8 mouse cellular contexts compared by ENCODE assay signal in genomic region chr2:52073141-52073904, GRCm38 (mm10). TPM values are rescaled to one million over a fixed set of nuclear protein-coding genes. Genes with fewer than 3 reads are reported as not detected.
DNase-seq lines count a peak whose midpoint lies in the region; ATAC-seq and TF ChIP-seq lines count a peak whose summit lies in the region.

No protein-coding gene starts in this region.

- peak; percentile 61 for ATAC-seq in embryonic facial prominence, embryonic 11.5 days (replicated peaks; ENCODE audit: insufficient number of reproducible peaks, low FRiP score, low TSS enrichment, low read depth)
- peak; percentile 60; the same call in 1 of the 2 replicates for ATAC-seq in heart, embryonic 12.5 days (ENCODE audit: insufficient number of reproducible peaks, low FRiP score)
- no peak; the same call in 1 of the 2 replicates for ATAC-seq in limb, embryonic 13.5 days (ENCODE audit: low FRiP score, low read depth)
- peak; percentile 10; the same call in 1 of the 2 replicates for ATAC-seq in midbrain, embryonic 11.5 days (ENCODE audit: low FRiP score)

- no peak for DNase-seq in cerebellum, adult 2 months
- DNase-seq in cerebellum, adult 11-12 months = no peak
- DNase-seq in CH12.LX (ENCODE audit: extremely low read depth) = peak; percentile 22
- peak; percentile 42 for DNase-seq in embryonic facial prominence, embryonic 11.5 days (ENCODE audit: low spot score)
- DNase-seq in midbrain, embryonic 11.5 days (ENCODE audit: low spot score, missing footprints) = peak; percentile 93
- DNase-seq in thymus, adult 2 months = peak; percentile 49

- peaks cover 8% of the 10 kb centered on the region; the same call in 1 of the 2 replicates for H3K4me1 ChIP-seq in cerebellum, adult 2 months (ENCODE audit: control insufficient read depth, insufficient read depth, low read length)
- peaks cover 0 to 18% of the 10 kb centered on the region in 2 experiments; a peak in 2 of 4 replicates for H3K4me1 ChIP-seq in CH12.LX (ENCODE audit: control insufficient read depth in 1 of 2, insufficient read depth in 2 of 2)
- H3K4me1 ChIP-seq in embryonic facial prominence, embryonic 11.5 days (ENCODE audit: control insufficient read depth, insufficient read depth, low read length) = no peaks in the 10 kb centered on the region
- peaks cover 10% of the 10 kb centered on the region; the same call in 1 of the 2 replicates for H3K4me1 ChIP-seq in heart, embryonic 12.5 days (replicated peaks)
- H3K4me1 ChIP-seq in limb, embryonic 13.5 days = peaks cover 18% of the 10 kb centered on the region
- peaks cover 4% of the 10 kb centered on the region; the same call in 1 of the 2 replicates for H3K4me1 ChIP-seq in midbrain, embryonic 11.5 days (ENCODE audit: control insufficient read depth, insufficient read depth, low read length)
- H3K4me1 ChIP-seq in thymus, adult 2 months (replicated peaks; ENCODE audit: control insufficient read depth, insufficient read depth, low read length) = peaks cover 9% of the 10 kb centered on the region

- no peak for TF ChIP-seq RAD21 in CH12.LX (IDR thresholded peaks at IDR 0.05; ENCODE audit: low read depth, low read length)

- no peaks in the 10 kb centered on the region for H3K9me3 ChIP-seq in CH12.LX (replicated peaks; ENCODE audit: low read length)
- no peaks in the 10 kb centered on the region for H3K9me3 ChIP-seq in embryonic facial prominence, embryonic 11.5 days (replicated peaks; ENCODE audit: control insufficient read depth, low read length)
- H3K9me3 ChIP-seq in heart, embryonic 12.5 days (replicated peaks) = no peaks in the 10 kb centered on the region
- no peaks in the 10 kb centered on the region for H3K9me3 ChIP-seq in limb, embryonic 13.5 days
- no peaks in the 10 kb centered on the region for H3K9me3 ChIP-seq in midbrain, embryonic 11.5 days (ENCODE audit: control insufficient read depth, low read length)

- peak overlapping the region; percentile 96 for H3K4me3 ChIP-seq in cerebellum, adult 2 months (replicated peaks; ENCODE audit: insufficient read depth, low read depth, low read length)
- peak overlapping the region; percentile 74 to 87 (median 80) for H3K4me3 ChIP-seq in CH12.LX (replicated peaks in 1 of 3; ENCODE audit: low read depth in 2 of 3, low read length in 2 of 3, poor library complexity in 1 of 3)
- peak overlapping the region; percentile 99 for H3K4me3 ChIP-seq in embryonic facial prominence, embryonic 11.5 days (ENCODE audit: low read depth, low read length)
- H3K4me3 ChIP-seq in heart, embryonic 12.5 days = peak overlapping the region; percentile 77
- H3K4me3 ChIP-seq in limb, embryonic 13.5 days = peak overlapping the region; percentile 99
- peak overlapping the region; percentile 100 for H3K4me3 ChIP-seq in midbrain, embryonic 11.5 days (ENCODE audit: low read depth, low read length)
- peak overlapping the region; percentile 92 for H3K4me3 ChIP-seq in thymus, adult 2 months (ENCODE audit: control insufficient read depth, insufficient read depth, low read length)

- no peak for TF ChIP-seq EP300 in CH12.LX (IDR thresholded peaks at IDR 0.05; ENCODE audit: low read length)

- H3K4me2 ChIP-seq in CH12.LX (ENCODE audit: insufficient read depth, low read depth, poor library complexity, severe bottlenecking) = peak overlapping the region; percentile 73; the same call in 1 of the 2 replicates
- H3K4me2 ChIP-seq in embryonic facial prominence, embryonic 11.5 days (ENCODE audit: low read depth, low read length) = peak overlapping the region; percentile 63
- peak overlapping the region; percentile 77 for H3K4me2 ChIP-seq in heart, embryonic 12.5 days
- peak overlapping the region; percentile 65 for H3K4me2 ChIP-seq in limb, embryonic 13.5 days (replicated peaks)
- peak overlapping the region; percentile 54 for H3K4me2 ChIP-seq in midbrain, embryonic 11.5 days

- H3K79me2 ChIP-seq in CH12.LX (replicated peaks; ENCODE audit: control insufficient read depth, extremely low read depth, insufficient read depth, poor library complexity, severe bottlenecking) = peaks cover 33% of the 10 kb centered on the region

- H3K9ac ChIP-seq in CH12.LX (ENCODE audit: insufficient read depth, low read depth) = peak overlapping the region; percentile 76
- H3K9ac ChIP-seq in embryonic facial prominence, embryonic 11.5 days (replicated peaks; ENCODE audit: low read length) = peak overlapping the region; percentile 96
- H3K9ac ChIP-seq in heart, embryonic 12.5 days = peak overlapping the region; percentile 95
- H3K9ac ChIP-seq in limb, embryonic 13.5 days = peak overlapping the region; percentile 96
- peak overlapping the region; percentile 97 for H3K9ac ChIP-seq in midbrain, embryonic 11.5 days (ENCODE audit: low read length)

- peaks cover 8 to 38% of the 10 kb centered on the region in 2 experiments for H3K36me3 ChIP-seq in CH12.LX (replicated peaks in 1 of 2; ENCODE audit: control insufficient read depth in 1 of 2, insufficient read depth in 1 of 2, low read length in 1 of 2)
- H3K36me3 ChIP-seq in embryonic facial prominence, embryonic 11.5 days (replicated peaks; ENCODE audit: control insufficient read depth, insufficient read depth, low read depth, low read length) = peaks cover 3% of the 10 kb centered on the region
- H3K36me3 ChIP-seq in heart, embryonic 12.5 days = peaks cover 22% of the 10 kb centered on the region
- H3K36me3 ChIP-seq in limb, embryonic 13.5 days = peaks cover 27% of the 10 kb centered on the region
- peaks cover 5% of the 10 kb centered on the region; the same call in 1 of the 2 replicates for H3K36me3 ChIP-seq in midbrain, embryonic 11.5 days (ENCODE audit: control insufficient read depth, insufficient read depth, low read length)
- H3K36me3 ChIP-seq in thymus, adult 2 months (ENCODE audit: control insufficient read depth, insufficient read depth, low read length) = peaks cover 6% of the 10 kb centered on the region

- in situ Hi-C loops in CH12.LX (cut with MboI; ENCODE audit: low pct_ligation_motif_present, low pct_unique_long_range_greater_than_20kb, low sequenced_read_pairs) = no loop called here

- H3K27me3 ChIP-seq in cerebellum, adult 2 months (ENCODE audit: control insufficient read depth, insufficient read depth, low read length) = no peaks in the 10 kb centered on the region
- no peaks in the 10 kb centered on the region for H3K27me3 ChIP-seq in CH12.LX (replicated peaks)
- no peaks in the 10 kb centered on the region for H3K27me3 ChIP-seq in embryonic facial prominence, embryonic 11.5 days (ENCODE audit: control insufficient read depth, insufficient read depth, low read length)
- H3K27me3 ChIP-seq in heart, embryonic 12.5 days (replicated peaks) = no peaks in the 10 kb centered on the region
- H3K27me3 ChIP-seq in limb, embryonic 13.5 days = no peaks in the 10 kb centered on the region
- H3K27me3 ChIP-seq in midbrain, embryonic 11.5 days (ENCODE audit: control insufficient read depth, insufficient read depth, low read length) = no peaks in the 10 kb centered on the region
- no peaks in the 10 kb centered on the region for H3K27me3 ChIP-seq in thymus, adult 2 months (ENCODE audit: control insufficient read depth, insufficient read depth, low read length)

- dilution Hi-C loops in CH12.LX (cut with MboI; ENCODE audit: extremely low pct_ligation_motif_present, extremely low pct_unique_long_range_greater_than_20kb, low sequenced_read_pairs) = no loop called here

- WGBS in cerebellum, adult 2 months = 1% methylated on average over 56 of the region's 56 CpGs
- WGBS in embryonic facial prominence, embryonic 11.5 days = 2% methylated on average over 51 of the region's 56 CpGs
- 1% methylated on average over 56 of the region's 56 CpGs for WGBS in heart, embryonic 12.5 days
- 1% methylated on average over 55 of the region's 56 CpGs for WGBS in limb, embryonic 13.5 days
- 1% methylated on average over 56 of the region's 56 CpGs for WGBS in midbrain, embryonic 11.5 days
- 1% methylated on average over 56 of the region's 56 CpGs for WGBS in thymus, adult 2 months

- peak overlapping the region; percentile 96 for H3K27ac ChIP-seq in cerebellum, adult 2 months (ENCODE audit: insufficient read depth, low read length)
- H3K27ac ChIP-seq in CH12.LX (ENCODE audit: insufficient read depth, low read depth) = no peak overlapping the region
- peak overlapping the region; percentile 84 for H3K27ac ChIP-seq in embryonic facial prominence, embryonic 11.5 days (replicated peaks; ENCODE audit: low read depth, low read length)
- peak overlapping the region; percentile 80 for H3K27ac ChIP-seq in heart, embryonic 12.5 days (ENCODE audit: poor library complexity, severe bottlenecking)
- H3K27ac ChIP-seq in limb, embryonic 13.5 days = peak overlapping the region; percentile 90
- peak overlapping the region; percentile 71 for H3K27ac ChIP-seq in midbrain, embryonic 11.5 days (ENCODE audit: low read depth, low read length)
- H3K27ac ChIP-seq in thymus, adult 2 months (ENCODE audit: control insufficient read depth, insufficient read depth, low read length) = peak overlapping the region; percentile 28; the same call in 1 of the 2 replicates

- no peak for TF ChIP-seq CTCF in cerebellum, adult 2 months (IDR thresholded peaks at IDR 0.05; ENCODE audit: borderline replicate concordance, insufficient read depth, low read depth, low read length)
- no peak for TF ChIP-seq CTCF in CH12.LX (conservative IDR thresholded peaks at IDR 0.05 in 1 of 2, IDR thresholded peaks at IDR 0.05 in 1 of 2; ENCODE audit: low read depth in 2 of 2, low read length in 2 of 2)
- TF ChIP-seq CTCF in thymus, adult 2 months (IDR thresholded peaks at IDR 0.05; ENCODE audit: borderline replicate concordance, control insufficient read depth, extremely low read depth, insufficient read depth, low read length, poor library complexity) = no peak

- TF ChIP-seq POLR2A in cerebellum, adult 2 months (IDR thresholded peaks at IDR 0.05; ENCODE audit: borderline replicate concordance, insufficient read depth, low read length) = no peak
- TF ChIP-seq POLR2A in CH12.LX (IDR thresholded peaks at IDR 0.05; ENCODE audit: low read depth, low read length) = no peak
- no peak for TF ChIP-seq POLR2A in thymus, adult 2 months (IDR thresholded peaks at IDR 0.05; ENCODE audit: control insufficient read depth, extremely low read depth, insufficient read depth, low read length, poor library complexity)

RNA-seq across cellular contexts. Expression of gene Rif1, which starts 0.7 kb away (rescaled TPM):
- 33.7 and 36.9 TPM in 2 replicates for polyA plus RNA-seq in cerebellum, adult 2 months (2012; rRNA removed)
- total RNA-seq in CH12.LX (2012; rRNA removed) = 31.7 and 40.2 TPM in 2 replicates
- total RNA-seq in CH12.LX (2014; rRNA removed) = 57.7 and 66.2 TPM in 2 replicates
- polyA plus RNA-seq in CH12.LX (2012; ENCODE audit: insufficient read length, low read depth) = 31.9 and 33.8 TPM in 2 replicates
- polyA plus RNA-seq in embryonic facial prominence, embryonic 11.5 days (2014; fragmentation: Nextera tagmentation; extraction: Ambion mirVana) = 47.1 and 52.9 TPM in 2 replicates
- polyA plus RNA-seq in heart, embryonic 12.5 days (2016; fragmentation: Nextera tagmentation; extraction: Ambion mirVana) = 33.0 and 34.6 TPM in 2 replicates
- 39.9 and 42.4 TPM in 2 replicates for polyA plus RNA-seq in limb, embryonic 13.5 days (2015; fragmentation: Nextera tagmentation; extraction: Ambion mirVana)
- polyA plus RNA-seq in midbrain, embryonic 11.5 days (2014; fragmentation: Nextera tagmentation; extraction: Ambion mirVana) = 51.2 and 51.4 TPM in 2 replicates
- polyA plus RNA-seq in thymus, adult 2 months (2012; rRNA removed) = 3.9 and 4.5 TPM in 2 replicates

RNA-seq across cellular contexts. Expression of gene Tnfaip6, which starts 35.5 kb away (rescaled TPM):
- 16.0 and 16.9 TPM in 2 replicates for polyA plus RNA-seq in cerebellum, adult 2 months (2012; rRNA removed)
- total RNA-seq in CH12.LX (2012; rRNA removed) = 0.38 and 0.59 TPM in 2 replicates
- 0.22 and 0.34 TPM in 2 replicates for total RNA-seq in CH12.LX (2014; rRNA removed)
- polyA plus RNA-seq in CH12.LX (2012; ENCODE audit: insufficient read length, low read depth) = 0.13 and 0.19 TPM in 2 replicates
- polyA plus RNA-seq in embryonic facial prominence, embryonic 11.5 days (2014; fragmentation: Nextera tagmentation; extraction: Ambion mirVana) = 62.9 and 68.6 TPM in 2 replicates
- 4.9 and 5.7 TPM in 2 replicates for polyA plus RNA-seq in heart, embryonic 12.5 days (2016; fragmentation: Nextera tagmentation; extraction: Ambion mirVana)
- polyA plus RNA-seq in limb, embryonic 13.5 days (2015; fragmentation: Nextera tagmentation; extraction: Ambion mirVana) = 58.8 and 60.4 TPM in 2 replicates
- 17.0 and 22.8 TPM in 2 replicates for polyA plus RNA-seq in midbrain, embryonic 11.5 days (2014; fragmentation: Nextera tagmentation; extraction: Ambion mirVana)
- 0.14 and 0.36 TPM in 2 replicates for polyA plus RNA-seq in thymus, adult 2 months (2012; rRNA removed)

Comparison
In these comparisons a context has a peak if more than half of its experiments do, and no peak if none do; other contexts are left out.
1. DNase-seq: peak in CH12.LX (single experiment), embryonic facial prominence, embryonic 11.5 days (single experiment), midbrain, embryonic 11.5 days (single experiment) and thymus, adult 2 months (single experiment); none in cerebellum, adult 2 months (0 of 2) and cerebellum, adult 11-12 months (single experiment).
2. Peak in every context shown above with its lines, with median percentiles within 50 percentile points of each other: H3K4me3 ChIP-seq, H3K4me2 ChIP-seq and H3K9ac ChIP-seq.